13 mouse cellular contexts compared by ENCODE assay signal in genomic region chr12:112804046-112804445, GRCm38 (mm10). TPM values are rescaled to one million over a fixed set of nuclear protein-coding genes. Genes with fewer than 3 reads are reported as not detected.
DNase-seq lines count a peak whose midpoint lies in the region; ATAC-seq and TF ChIP-seq lines count a peak whose summit lies in the region.
"Had no signal": no experiment of that assay in that cellular context is flagged by ENCODE, and none has a peak within 500 bp of the region (broad histone marks: within the 10 kb centered on the region; RNA-seq: fewer than 3 reads in every experiment).

No protein-coding gene starts in this region.

- H3K4me2 ChIP-seq in hindbrain, postnatal 0 days (ENCODE audit: low read depth, low read length): no peak overlapping the region
- H3K4me2 ChIP-seq: heart, embryonic 15.5 days; intestine, embryonic 15.5 days; neural tube, embryonic 12.5 days had no signal

- no peaks in the 10 kb centered on the region for H3K9me3 ChIP-seq in hindbrain, postnatal 0 days (ENCODE audit: low read length)
- no peaks in the 10 kb centered on the region for H3K9me3 ChIP-seq in hindbrain, embryonic 10.5 days
- H3K9me3 ChIP-seq: heart, embryonic 15.5 days; intestine, embryonic 15.5 days; neural tube, embryonic 12.5 days had no signal

- no peak overlapping the region for H3K4me3 ChIP-seq in hindbrain, postnatal 0 days (ENCODE audit: low read length)
- no peak overlapping the region for H3K4me3 ChIP-seq in hindbrain, embryonic 10.5 days
- H3K4me3 ChIP-seq: heart, embryonic 15.5 days; intestine, embryonic 15.5 days; neural tube, embryonic 12.5 days had no signal

- H3K4me1 ChIP-seq in hindbrain, postnatal 0 days (ENCODE audit: insufficient read depth, low read length): peaks cover 4% of the 10 kb centered on the region; the same call in 1 of the 2 replicates
- H3K4me1 ChIP-seq in hindbrain, embryonic 10.5 days (replicated peaks): peaks cover 45% of the 10 kb centered on the region

- no peak for ATAC-seq in hindbrain, postnatal 0 days
- ATAC-seq: intestine, embryonic 15.5 days had no signal

- WGBS in hindbrain, postnatal 0 days: 38% methylated on average over 13 of the region's 13 CpGs
- WGBS in hindbrain, embryonic 10.5 days: 62% methylated on average over 13 of the region's 13 CpGs

- peak; percentile 47 to 65 for DNase-seq in cerebellum, postnatal 25 days
- no peak for DNase-seq in cerebellum, adult 9-10 months
- DNase-seq in hindbrain, postnatal 0 days (ENCODE audit: low spot score): peak; percentile 49
- DNase-seq in hindbrain, embryonic 10.5 days (ENCODE audit: low spot score): no peak
- DNase-seq in 3134 (ENCODE audit: extremely low read depth, insufficient read length, low spot score) (peak; percentile 66), MN1 (ENCODE audit: low spot score) (peak; percentile 61), liver (no peak)
- DNase-seq: lung, postnatal 10 days; spleen, adult 18-20 months had no signal

- H3K9ac ChIP-seq in hindbrain, postnatal 0 days (replicated peaks; ENCODE audit: low read length): no peak overlapping the region
- H3K9ac ChIP-seq: heart, embryonic 15.5 days; intestine, embryonic 15.5 days; neural tube, embryonic 12.5 days had no signal

- 0 out of 2 replicates have a peak, but pooled peaks cover 4% of the 10 kb centered on the region for H3K27me3 ChIP-seq in hindbrain, postnatal 0 days (ENCODE audit: insufficient read depth, low read length)
- peaks cover 61% of the 10 kb centered on the region for H3K27me3 ChIP-seq in hindbrain, embryonic 10.5 days (ENCODE audit: insufficient read depth, poor library complexity, severe bottlenecking)

- H3K36me3 ChIP-seq in hindbrain, postnatal 0 days (ENCODE audit: insufficient read depth, low read length): no peaks in the 10 kb centered on the region
- no peaks in the 10 kb centered on the region for H3K36me3 ChIP-seq in hindbrain, embryonic 10.5 days
- H3K36me3 ChIP-seq: heart, embryonic 15.5 days; intestine, embryonic 15.5 days; neural tube, embryonic 12.5 days had no signal

- TF ChIP-seq CTCF in hindbrain, postnatal 0 days (IDR thresholded peaks at IDR 0.05; ENCODE audit: low read depth): no peak

- H3K27ac ChIP-seq in hindbrain, postnatal 0 days: no peak overlapping the region
- H3K27ac ChIP-seq in hindbrain, embryonic 10.5 days: no peak overlapping the region
- H3K27ac ChIP-seq: heart, embryonic 15.5 days; intestine, embryonic 15.5 days; neural tube, embryonic 12.5 days; stomach, postnatal 0 days had no signal

RNA-seq across cellular contexts. Expression of gene Ahnak2, which starts 1.6 kb away (rescaled TPM):
- total RNA-seq in hindbrain, postnatal 0 days (2014; rRNA removed): 7.7 and 12.1 TPM in 2 replicates
- polyA plus RNA-seq in hindbrain, postnatal 0 days (2015; fragmentation: Nextera tagmentation; extraction: Ambion mirVana): 3.3 and 3.6 TPM in 2 replicates
- 0.16 and 0.37 TPM in 2 replicates for polyA plus RNA-seq in hindbrain, embryonic 10.5 days (2016; fragmentation: Nextera tagmentation; extraction: Ambion mirVana)

RNA-seq across cellular contexts. Expression of gene Clba1, which starts 4.7 kb away (rescaled TPM):
- total RNA-seq in hindbrain, postnatal 0 days (2014; rRNA removed): 16.7 and 16.9 TPM in 2 replicates
- 20.3 and 21.0 TPM in 2 replicates for polyA plus RNA-seq in hindbrain, postnatal 0 days (2015; fragmentation: Nextera tagmentation; extraction: Ambion mirVana)
- 15.5 and 17.2 TPM in 2 replicates for polyA plus RNA-seq in hindbrain, embryonic 10.5 days (2016; fragmentation: Nextera tagmentation; extraction: Ambion mirVana)

RNA-seq across cellular contexts. Expression of gene Cdca4, which starts 25.2 kb away (rescaled TPM):
- total RNA-seq in hindbrain, postnatal 0 days (2014; rRNA removed): 27.9 and 28.6 TPM in 2 replicates
- polyA plus RNA-seq in hindbrain, postnatal 0 days (2015; fragmentation: Nextera tagmentation; extraction: Ambion mirVana): 23.6 and 25.2 TPM in 2 replicates
- polyA plus RNA-seq in hindbrain, embryonic 10.5 days (2016; fragmentation: Nextera tagmentation; extraction: Ambion mirVana): 176 and 179 TPM in 2 replicates

RNA-seq across cellular contexts. Expression of gene Pld4, which starts 43.6 kb away (rescaled TPM):
- total RNA-seq in hindbrain, postnatal 0 days (2014; rRNA removed): 10.5 and 14.5 TPM in 2 replicates
- polyA plus RNA-seq in hindbrain, postnatal 0 days (2015; fragmentation: Nextera tagmentation; extraction: Ambion mirVana): 9.4 and 10.8 TPM in 2 replicates
- 5.2 and 5.7 TPM in 2 replicates for polyA plus RNA-seq in hindbrain, embryonic 10.5 days (2016; fragmentation: Nextera tagmentation; extraction: Ambion mirVana)

Comparison
In these comparisons a context has a peak if more than half of its experiments do, and no peak if none do; other contexts are left out.
1. DNase-seq: peak in cerebellum, postnatal 25 days (2 of 2), hindbrain, postnatal 0 days (single experiment), 3134 (single experiment) and MN1 (single experiment); none in cerebellum, adult 9-10 months (single experiment), hindbrain, embryonic 10.5 days (single experiment) and liver (single experiment).